Mouse (Mus musculus) stomach, embryonic 15.5 days (tissue): ENCODE measurements around the gene Ccl8. TPM values are rescaled to one million over a fixed set of nuclear protein-coding genes. Genes with fewer than 3 reads are reported as not detected.

Experiments used
- ATAC-seq: fragments of 200-750 bp; cut with Nextera tagmentation; 2 replicates; pipeline ENCODE4 v1.8.0; 2017; ENCODE audit warnings: low read depth, moderate number of reproducible peaks, moderate TSS enrichment; ENCODE audit not compliant: insufficient read depth, low FRiP score
- H3K27ac ChIP-seq: fragments of 300-500 bp; sonication (generic); 2 replicates; pipeline ENCODE4 v1.5.1; 2015; ENCODE audit warnings: mild to moderate bottlenecking, inconsistent platforms
- H3K27me3 ChIP-seq: fragments of 300-500 bp; sonication (generic); replicated peaks from 2 replicates; pipeline ENCODE4 v1.6.1; 2015; ENCODE audit warnings: inconsistent platforms
- H3K36me3 ChIP-seq: fragments of 300-500 bp; sonication (generic); 2 replicates; pipeline ENCODE4 v1.6.1; 2015; ENCODE audit warnings: inconsistent platforms
- H3K4me1 ChIP-seq: fragments of 300-500 bp; sonication (generic); 2 replicates; pipeline ENCODE4 v1.6.1; 2015; ENCODE audit warnings: inconsistent platforms
- H3K4me2 ChIP-seq: fragments of 300-500 bp; sonication (generic); 2 replicates; pipeline ENCODE4 v1.6.1; 2015; ENCODE audit warnings: mild to moderate bottlenecking, inconsistent platforms
- H3K4me3 ChIP-seq: fragments of 300-500 bp; sonication (generic); replicated peaks from 2 replicates; pipeline ENCODE4 v1.5.1; 2015; ENCODE audit warnings: inconsistent platforms
- H3K9ac ChIP-seq: fragments of 300-500 bp; sonication (generic); 2 replicates; pipeline ENCODE4 v1.6.1; 2015; ENCODE audit warnings: inconsistent platforms
- H3K9me3 ChIP-seq: fragments of 300-500 bp; sonication (generic); 2 replicates; pipeline ENCODE4 v1.6.1; 2016; ENCODE audit warnings: inconsistent platforms
- WGBS: fragments of 180-500 bp; shearing (Covaris S2); methylation state at CpG from one replicate; pipeline ENCODE4 v1.1.7; 2015; 5-methylcytosine and 5-hydroxymethylcytosine counted together
- polyA plus RNA-seq: library from polyadenylated mRNA; unstranded; fragments of >200 nt; fragmentation: Nextera tagmentation; extraction: Ambion mirVana; gene quantifications from 2 replicates; pipeline ENCODE4 v1.2.1, GENCODE M21; 2015

Ccl8 gene
- polyA plus RNA-seq, 1 experiment from 2014 or later: not detected

DNA sequence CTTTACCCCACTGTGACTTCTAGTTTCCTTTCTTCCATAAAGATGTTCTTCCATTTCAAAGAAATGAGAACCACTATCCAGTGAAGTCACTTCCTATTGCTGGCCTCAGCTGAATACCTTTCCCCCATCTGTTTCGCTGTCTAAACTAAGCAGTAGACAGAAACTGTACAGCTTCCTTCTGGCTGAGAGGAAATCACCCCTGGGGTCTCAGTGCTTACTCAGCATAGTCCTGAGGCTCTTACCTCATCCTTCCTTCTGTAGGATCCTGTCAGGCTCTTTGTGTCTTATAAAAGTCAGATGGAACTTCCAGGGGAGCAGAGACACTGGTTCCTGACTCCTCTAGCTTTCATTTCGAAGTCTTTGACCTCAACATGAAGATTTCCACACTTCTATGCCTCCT is 13.5 kb upstream of the Ccl8 start, which contains the start of gene Ccl12:
Gene Ccl12, plus strand, starts transcription at position 317 of the 400 bp plus-strand sequence.
- no peaks in the 10 kb centered on the region for H3K9me3 ChIP-seq
- no peaks in the 10 kb centered on the region for H3K36me3 ChIP-seq
- no peak within 1 kb of the TSS; the same call in 1 of the 2 replicates for H3K27ac ChIP-seq
- H3K9ac ChIP-seq: no peak within 1 kb of the TSS
- no peak for ATAC-seq
- 59% methylated on average over 2 of the region's 2 CpGs for WGBS
- no peaks in the 10 kb centered on the region for H3K4me1 ChIP-seq
- no peak within 1 kb of the TSS for H3K4me2 ChIP-seq
- H3K4me3 ChIP-seq: no peak within 1 kb of the TSS
- H3K27me3 ChIP-seq: no peaks in the 10 kb centered on the region

DNA sequence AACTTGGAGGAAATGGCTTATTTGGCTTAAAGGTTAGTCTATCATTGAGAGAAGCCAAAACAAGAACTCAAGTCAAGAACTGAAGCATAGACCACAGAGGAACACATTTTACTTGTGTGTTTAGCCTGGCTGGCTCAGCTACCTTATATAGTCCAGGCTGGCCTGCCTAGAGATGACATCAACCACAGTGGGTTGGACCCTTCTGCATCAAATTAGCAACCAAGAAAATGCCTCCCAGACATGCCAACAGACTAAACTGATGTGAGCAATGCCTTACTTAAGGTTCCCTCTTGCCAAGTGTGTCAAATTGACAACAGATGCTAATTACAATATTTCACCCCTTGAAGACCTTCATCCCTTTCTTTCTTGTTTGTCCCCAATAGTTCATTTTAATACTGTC is 5.4 kb upstream of the Ccl8 start:
- no peaks in the 10 kb centered on the region for H3K27me3 ChIP-seq
- H3K4me1 ChIP-seq: no peaks in the 10 kb centered on the region
- H3K9me3 ChIP-seq: no peaks in the 10 kb centered on the region
- H3K36me3 ChIP-seq: no peaks in the 10 kb centered on the region
- H3K27ac ChIP-seq: no peak overlapping the region
- ATAC-seq: no peak
- no peak overlapping the region for H3K4me3 ChIP-seq
- H3K9ac ChIP-seq: no peak overlapping the region
- no peak overlapping the region for H3K4me2 ChIP-seq

DNA sequence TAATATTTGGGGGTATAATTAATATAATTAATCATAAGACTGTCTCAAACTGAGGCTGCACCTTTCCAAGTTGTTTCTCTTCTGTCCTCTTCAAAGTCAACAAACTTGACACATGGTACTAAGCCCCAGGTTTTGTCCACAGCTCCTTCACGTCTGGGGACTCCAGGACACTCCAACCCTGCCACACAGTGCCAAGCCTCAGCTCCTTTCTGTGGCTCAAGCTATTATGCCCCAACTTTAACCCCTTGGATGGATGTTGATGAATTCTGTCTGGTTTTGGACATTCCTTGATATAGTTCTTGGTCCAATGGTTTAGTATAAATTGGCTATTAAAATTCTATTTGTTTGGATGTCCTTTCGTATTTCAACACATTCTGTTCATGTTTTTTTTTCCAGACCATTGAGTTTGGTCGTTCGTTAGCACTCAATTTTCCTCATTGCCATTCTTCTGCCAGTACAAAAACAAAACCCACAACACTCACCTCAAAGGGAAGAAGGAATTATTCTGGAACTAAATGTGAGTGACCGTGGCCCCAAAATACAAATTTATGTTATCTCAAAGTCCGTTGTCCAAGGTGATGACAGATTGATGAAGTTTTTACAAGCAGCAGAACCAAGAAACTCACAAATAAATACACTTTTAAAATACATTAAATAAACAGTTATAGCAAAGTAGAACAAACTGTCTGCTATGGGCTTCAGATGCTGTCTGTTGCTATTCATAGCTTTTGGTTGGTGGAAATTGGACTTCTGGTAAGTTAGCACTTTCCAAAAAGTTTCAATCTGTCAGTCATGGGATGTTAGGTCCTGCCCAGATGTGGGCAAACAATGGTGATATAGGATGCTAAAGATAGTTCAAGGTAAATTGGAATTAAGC is 4.4 kb upstream of the Ccl8 start:
- no peak for ATAC-seq

DNA sequence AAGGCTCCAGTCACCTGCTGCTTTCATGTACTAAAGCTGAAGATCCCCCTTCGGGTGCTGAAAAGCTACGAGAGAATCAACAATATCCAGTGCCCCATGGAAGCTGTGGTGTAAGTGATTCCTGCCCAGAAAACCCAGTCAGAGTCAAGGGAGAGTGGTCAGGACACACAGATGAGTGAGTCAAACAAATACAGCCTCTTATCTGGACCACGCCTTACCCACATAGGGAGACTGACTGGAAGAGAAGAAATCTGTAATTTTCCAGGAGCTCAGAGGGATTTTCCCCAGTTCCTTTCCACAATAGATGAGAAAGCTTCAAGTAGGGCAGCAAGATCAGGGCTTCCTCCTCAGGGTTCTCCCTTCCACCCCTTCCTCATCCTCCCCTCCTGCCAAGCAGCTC is 1.1 kb downstream of the Ccl8 start:
- Histone ChIP-seq H3K4me2 (no peak overlapping the region), H3K36me3 (no peaks in the 10 kb centered on the region), H3K9ac (no peak overlapping the region), H3K27ac (no peak overlapping the region), H3K9me3 (no peaks in the 10 kb centered on the region), H3K4me3 (no peak overlapping the region), H3K4me1 (no peaks in the 10 kb centered on the region), H3K27me3 (no peaks in the 10 kb centered on the region)
- no peak for ATAC-seq
- WGBS: 81% methylated on average over 3 of the region's 3 CpGs

More for the DNA sequence above, 4.4 kb upstream of the Ccl8 start:
- H3K4me1 ChIP-seq: no peaks in the 10 kb centered on the region
- H3K9me3 ChIP-seq: no peaks in the 10 kb centered on the region
- H3K4me3 ChIP-seq: no peak overlapping the region
- no peak overlapping the region for H3K4me2 ChIP-seq
- H3K9ac ChIP-seq: no peak overlapping the region
- H3K27me3 ChIP-seq: no peaks in the 10 kb centered on the region
- H3K27ac ChIP-seq: no peak overlapping the region
- 68% methylated on average over 6 of the region's 6 CpGs for WGBS
- no peaks in the 10 kb centered on the region for H3K36me3 ChIP-seq

DNA sequence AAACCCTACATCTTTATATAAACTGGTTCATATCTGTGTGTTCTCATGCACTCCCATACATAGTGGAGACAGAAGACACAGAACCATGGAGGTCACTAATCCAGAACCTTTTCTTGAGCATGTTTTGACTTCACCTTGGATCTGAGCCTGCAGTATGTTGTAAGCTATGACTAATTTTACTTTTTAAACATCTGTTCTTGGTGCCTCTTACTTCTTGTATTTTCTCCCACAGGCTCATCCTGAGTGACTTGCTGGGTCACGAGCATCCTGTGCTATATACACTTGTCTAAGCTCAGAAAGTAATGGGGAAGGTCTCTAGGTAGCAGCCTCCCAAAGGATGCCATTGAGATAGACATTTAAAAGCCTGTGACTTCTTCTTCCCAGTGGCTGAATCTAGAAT is 18.0 kb downstream of the Ccl8 start:
- H3K36me3 ChIP-seq: no peaks in the 10 kb centered on the region

DNA sequence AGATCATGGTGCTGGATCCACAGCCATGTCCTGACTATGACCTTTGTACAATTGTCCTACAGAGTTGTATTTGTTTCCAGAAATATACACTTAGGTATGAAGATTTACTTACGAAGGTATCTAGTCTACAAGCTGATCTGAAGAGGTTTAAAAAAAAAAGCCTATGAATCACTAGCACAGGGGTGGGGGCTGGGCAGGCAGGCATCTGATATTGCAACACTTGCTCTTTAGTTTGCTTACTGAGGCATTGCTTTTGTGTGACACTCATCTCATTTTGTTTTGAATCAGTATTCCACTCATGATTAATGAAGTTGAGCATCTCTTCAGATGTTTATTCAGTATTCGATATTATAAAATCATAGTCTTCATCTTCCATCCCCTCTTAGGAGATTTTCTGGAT is 21.2 kb downstream of the Ccl8 start:
- no peaks in the 10 kb centered on the region for H3K9me3 ChIP-seq
- 84% methylated on average over 2 of the region's 2 CpGs for WGBS
- no peak overlapping the region for H3K4me2 ChIP-seq
- H3K27ac ChIP-seq: no peak overlapping the region
- 0 out of 2 replicates have a peak, but pooled peaks cover 3% of the 10 kb centered on the region for H3K27me3 ChIP-seq
- H3K36me3 ChIP-seq: no peaks in the 10 kb centered on the region
- H3K4me3 ChIP-seq: no peak overlapping the region
- H3K4me1 ChIP-seq: peaks cover 7% of the 10 kb centered on the region; the same call in 1 of the 2 replicates
- no peak for ATAC-seq
- no peak overlapping the region for H3K9ac ChIP-seq

More for the DNA sequence above, 18.0 kb downstream of the Ccl8 start:
- ATAC-seq: no peak
- Histone ChIP-seq H3K4me1 (no peaks in the 10 kb centered on the region), H3K9ac (no peak overlapping the region), H3K4me2 (no peak overlapping the region), H3K27me3 (0 out of 2 replicates have a peak, but pooled peaks cover 3% of the 10 kb centered on the region), H3K27ac (no peak overlapping the region), H3K9me3 (no peaks in the 10 kb centered on the region), H3K4me3 (no peak overlapping the region)
- 64% methylated on average over 1 of the region's 1 CpGs for WGBS

DNA sequence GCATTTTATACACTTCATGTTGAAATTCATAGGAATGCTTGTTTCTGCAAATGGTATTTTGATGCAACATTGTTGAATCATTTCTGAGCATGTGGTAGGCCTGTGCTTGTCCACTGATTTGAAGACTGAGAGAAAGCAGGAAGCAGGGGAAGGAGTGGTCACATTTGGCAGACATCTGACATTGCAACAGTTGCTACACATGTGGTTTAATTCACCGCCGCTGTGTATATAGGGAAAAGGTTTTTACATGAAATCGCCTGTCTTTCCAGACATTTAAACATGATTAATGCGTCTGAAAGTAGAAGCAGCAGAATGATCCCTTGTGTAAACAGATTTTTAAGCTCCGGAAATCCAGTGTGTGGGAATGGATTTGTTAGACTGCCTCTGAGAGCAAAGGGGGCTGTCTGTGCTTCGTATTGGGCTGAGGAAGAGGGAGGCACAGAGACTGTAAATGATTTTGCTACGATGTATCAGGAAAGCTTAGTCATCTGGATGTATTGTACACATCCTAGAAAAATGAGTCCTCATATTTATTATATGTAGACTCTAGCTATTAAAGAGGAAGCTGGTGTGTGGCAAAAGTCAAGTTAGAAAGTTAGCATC is 24.6 kb downstream of the Ccl8 start:
- Histone ChIP-seq H3K4me3 (no peak overlapping the region), H3K4me1 (peaks cover 7% of the 10 kb centered on the region; the same call in 1 of the 2 replicates), H3K9me3 (no peaks in the 10 kb centered on the region), H3K36me3 (no peaks in the 10 kb centered on the region), H3K9ac (no peak overlapping the region), H3K27ac (peak overlapping the region; percentile 68), H3K4me2 (no peak overlapping the region), H3K27me3 (no peaks in the 10 kb centered on the region)
- 24% methylated on average over 7 of the region's 7 CpGs for WGBS
- peak; percentile 66; the same call in 1 of the 2 replicates for ATAC-seq

DNA sequence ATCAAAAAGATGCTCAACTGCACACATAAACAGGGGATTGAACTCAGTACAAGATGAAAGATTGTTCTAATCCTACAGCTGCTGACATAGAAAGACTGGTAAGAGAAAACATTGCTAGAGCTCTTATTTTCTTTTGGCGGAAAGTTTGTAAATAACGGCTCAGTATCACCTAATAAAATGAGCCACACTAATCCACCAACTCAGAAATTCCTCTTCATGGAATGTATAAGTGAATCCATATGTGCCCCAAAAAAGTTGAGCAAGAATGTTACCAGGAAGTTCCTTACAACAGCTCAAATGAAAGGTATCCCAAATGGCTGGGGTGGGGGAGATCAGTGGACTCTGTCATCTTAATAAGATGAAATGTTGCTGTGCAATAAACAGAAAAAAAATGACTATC is 44.1 kb downstream of the Ccl8 start:
- no peak for ATAC-seq
- Histone ChIP-seq H3K9me3 (no peaks in the 10 kb centered on the region), H3K27me3 (no peaks in the 10 kb centered on the region), H3K36me3 (no peaks in the 10 kb centered on the region), H3K4me3 (no peak overlapping the region), H3K4me2 (no peak overlapping the region), H3K27ac (no peak overlapping the region), H3K9ac (no peak overlapping the region), H3K4me1 (no peaks in the 10 kb centered on the region)
- WGBS: 67% methylated on average over 2 of the region's 2 CpGs

DNA sequence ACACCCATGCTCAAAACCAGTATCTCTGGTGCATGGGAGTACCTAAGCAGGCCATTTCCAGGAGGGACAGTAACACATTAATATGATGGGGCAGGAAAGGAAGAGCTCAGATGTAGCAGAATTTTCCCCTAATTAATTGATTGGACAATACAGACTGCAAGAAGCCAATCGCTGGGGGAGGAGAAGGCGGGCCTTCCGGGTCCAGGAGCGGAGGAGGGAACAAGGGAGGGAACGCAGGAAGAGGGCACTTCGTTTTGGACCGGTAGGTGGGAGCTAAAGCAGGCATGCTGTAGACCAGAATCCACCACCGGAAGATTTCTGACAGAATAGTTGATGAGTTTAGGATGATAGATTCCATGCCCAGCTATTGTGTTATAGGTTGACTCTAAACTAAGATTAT is 48.3 kb downstream of the Ccl8 start:
- no peak overlapping the region for H3K9ac ChIP-seq
- 58% methylated on average over 8 of the region's 8 CpGs for WGBS
- no peaks in the 10 kb centered on the region for H3K27me3 ChIP-seq

More for the DNA sequence above, 48.3 kb downstream of the Ccl8 start:
- H3K36me3 ChIP-seq: no peaks in the 10 kb centered on the region
- H3K4me3 ChIP-seq: no peak overlapping the region
- no peaks in the 10 kb centered on the region for H3K4me1 ChIP-seq
- no peak overlapping the region for H3K27ac ChIP-seq
- H3K9me3 ChIP-seq: no peaks in the 10 kb centered on the region
- no peak for ATAC-seq
- no peak overlapping the region for H3K4me2 ChIP-seq

Other genes starting within 250 kb of the Ccl8 start
- gene Asic2, start 146.7 kb upstream of the Ccl8 start, polyA plus RNA-seq: 0.63 and 0.65 TPM in 2 replicates
- gene Ccl2, start 79.6 kb upstream of the Ccl8 start, polyA plus RNA-seq: 5.8 and 7.6 TPM in 2 replicates
- gene Gm17268, start 76.6 kb upstream of the Ccl8 start, polyA plus RNA-seq: not detected in 2 replicates
- gene Ccl7, start 69.5 kb upstream of the Ccl8 start, polyA plus RNA-seq: 2.0 and 2.4 TPM in 2 replicates
- 97.3 and 101 TPM in 2 replicates for gene Ccl11, start 57.4 kb upstream of the Ccl8 start, polyA plus RNA-seq
- gene Ccl12, start 13.3 kb upstream of the Ccl8 start, polyA plus RNA-seq: 3.0 and 3.8 TPM in 2 replicates
- gene Ccl1, start 190.5 kb downstream of the Ccl8 start, polyA plus RNA-seq: not detected in 2 replicates